In genomic region chr6:85326564-85326963, GRCm38 (mm10) we compare ENCODE assay signal across 27 mouse cellular contexts. TPM values are rescaled to one million over a fixed set of nuclear protein-coding genes. Genes with fewer than 3 reads are reported as not detected.
A peak's percentile ranks its signal among the peaks of the same experiment; 100 is the strongest.
DNase-seq lines count a peak whose midpoint lies in the region; ATAC-seq and TF ChIP-seq lines count a peak whose summit lies in the region.
"Had no signal": no experiment of that assay in that cellular context is flagged by ENCODE, and none has a peak within 500 bp of the region (broad histone marks: within the 10 kb centered on the region; RNA-seq: fewer than 3 reads in every experiment).

No protein-coding gene starts in this region.

- H3K4me3 ChIP-seq in bone marrow macrophage, adult 2 months (ENCODE audit: insufficient read depth, low read length) = no peak overlapping the region
- H3K4me3 ChIP-seq: embryonic facial prominence, embryonic 12.5 days; embryonic facial prominence, embryonic 15.5 days; gastrocnemius, adult 2 months; heart, embryonic 10.5 days; heart, embryonic 13.5 days had no signal

- peak overlapping the region; percentile 65; the same call in 1 of the 2 replicates for H3K27ac ChIP-seq in bone marrow macrophage, adult 2 months (ENCODE audit: insufficient read depth, low read depth, low read length)
- H3K27ac ChIP-seq: embryonic facial prominence, embryonic 12.5 days; embryonic facial prominence, embryonic 15.5 days; gastrocnemius, adult 2 months; heart, embryonic 10.5 days; heart, embryonic 13.5 days; hindbrain, embryonic 14.5 days; hindbrain, postnatal 0 days had no signal

- TF ChIP-seq CTCF in bone marrow macrophage, adult 2 months (IDR thresholded peaks at IDR 0.05; ENCODE audit: low read depth, low read length) = no peak

- no peak for DNase-seq in adrenal gland, adult (ENCODE audit: inconsistent age in 2 of 2, low spot score in 1 of 2)
- no peak for DNase-seq in adrenal gland, adult 2 months
- DNase-seq: adrenal gland, adult 8-10 months; adrenal gland, postnatal 25 days; cerebellum, adult 11 months; cerebellum, adult 2 months; cerebellum, adult 9-11 months; cerebellum, postnatal 25 days; forebrain, postnatal 0 days; gastrocnemius, adult 2 months; gastrocnemius, postnatal 14 days; heart, adult 18-20 months; heart, postnatal 14 days; heart, postnatal 4 days had no signal

- no peak for TF ChIP-seq POLR2A in bone marrow macrophage, adult 2 months (IDR thresholded peaks at IDR 0.05; ENCODE audit: borderline replicate concordance, low read depth, low read length)

- H3K4me1 ChIP-seq in bone marrow macrophage, adult 2 months (ENCODE audit: control insufficient read depth, insufficient read depth, low read length) = peaks cover 39% of the 10 kb centered on the region
- H3K4me1 ChIP-seq: heart, embryonic 10.5 days had no signal

- ATAC-seq in megakaryocyte, adult 5-6 weeks (ENCODE audit: poor library complexity, severe bottlenecking) = peak; percentile 67
- ATAC-seq in monocyte, adult 5-6 weeks (replicated peaks; ENCODE audit: insufficient number of reproducible peaks, low FRiP score, low TSS enrichment, poor library complexity, severe bottlenecking) = 0 out of 2 replicates have a peak, but pooled peaks have one; percentile 6
- no peak for ATAC-seq in CD4-positive, CD25-positive, alpha-beta regulatory T cell, adult 4 months
- ATAC-seq: forebrain, embryonic 14.5 days; forebrain, postnatal 0 days; hindbrain, postnatal 0 days; inflammation-experienced regulatory T-cells, adult 6 months; Patski had no signal

RNA-seq across cellular contexts. Expression of gene Sfxn5, which starts 6.7 kb away (rescaled TPM):
- polyA plus RNA-seq in bone marrow macrophage, adult 2 months (2012; ENCODE audit: insufficient read depth, insufficient read length, missing spikeins) = 14.2 and 15.2 TPM in 2 replicates
- 6.5 and 8.4 TPM in 2 replicates for total RNA-seq in megakaryocyte, adult 5-6 weeks (2015)
- total RNA-seq in megakaryocyte, adult 5-6 weeks (2017) = 8.4 and 13.4 TPM in 2 replicates
- 3.7 to 7.3 TPM (median 4.6 TPM) in 3 replicates for total RNA-seq in monocyte, adult 5-6 weeks (2017)
- 1 to 10 TPM; 2.9 to 3.1 TPM for polyA plus RNA-seq in CD4-positive, CD25-positive, alpha-beta regulatory T cell, adult 4 months (2017; shearing (Covaris generic))
- 10 to 100 TPM; 26.1 to 36.3 TPM for total RNA-seq in adrenal gland, adult 2 months (2021)
- polyA plus RNA-seq in adrenal gland, adult 2 months (2012; rRNA removed) = 9.0 and 29.0 TPM in 2 replicates

RNA-seq across cellular contexts. Expression of gene Rab11fip5, which starts 47.9 kb away (rescaled TPM):
- 145 and 160 TPM in 2 replicates for polyA plus RNA-seq in bone marrow macrophage, adult 2 months (2012; ENCODE audit: insufficient read depth, insufficient read length, missing spikeins)
- 5.2 and 6.9 TPM in 2 replicates for total RNA-seq in megakaryocyte, adult 5-6 weeks (2015)
- 5.8 and 6.3 TPM in 2 replicates for total RNA-seq in megakaryocyte, adult 5-6 weeks (2017)
- 1.6 to 3.0 TPM (median 1.6 TPM) in 3 replicates for total RNA-seq in monocyte, adult 5-6 weeks (2017)
- under 1 TPM; 0.14 to 0.42 TPM for polyA plus RNA-seq in CD4-positive, CD25-positive, alpha-beta regulatory T cell, adult 4 months (2017; shearing (Covaris generic))
- total RNA-seq in adrenal gland, adult 2 months (2021) = 10 to 100 TPM; 22.7 to 47.7 TPM
- polyA plus RNA-seq in adrenal gland, adult 2 months (2012; rRNA removed) = 33.7 and 35.4 TPM in 2 replicates
